Mouse (Mus musculus) spleen, adult 2 months (tissue): Measurements from ENCODE around the gene Plxdc2.

Source experiments
- CTCF ChIP-seq: fragments of 200-500 bp; IDR thresholded peaks from 2 replicates; pipeline ENCODE4 v1.5.1; 2011; ENCODE audit warnings: mild to moderate bottlenecking, inconsistent platforms; ENCODE audit not compliant: insufficient read depth, insufficient read length, insufficient replicate concordance; ENCODE audit errors: extremely low read depth
- POLR2A ChIP-seq: fragments of 200-500 bp; IDR thresholded peaks from 2 replicates; pipeline ENCODE4 v1.6.1; 2011; ENCODE audit warnings: low read depth, low read length, inconsistent platforms

- TF ChIP-seq POLR2A: no peak
- TF ChIP-seq CTCF: no peak
Measured at GRCm38 (mm10) chr2:16491242-16491641, 135.1 kb downstream of the Plxdc2 start.
